Mouse (Mus musculus) neutrophil, adult 65 days (primary cell): ENCODE results near the gene Gm5346. TPM values are rescaled to one million over a fixed set of nuclear protein-coding genes. Genes with fewer than 3 reads are reported as not detected.

Source experiments
- total RNA-seq: library from RNA; stranded (reverse); gene quantifications from 2 replicates; pipeline ENCODE4 v1.2.4, GENCODE M21; 2023

Gene Gm5346
- total RNA-seq, result not detected in 2 replicates

GRCm38 (mm10) chr8:43627176-43627575 is at the start of gene Gm5346:
Gm5346 (minus strand) TSS chr8:43627276.

GRCm38 (mm10) chr8:43576607-43577006 is 50.5 kb downstream of the Gm5346 start, which contains the start of gene Adam26a:
Adam26a (minus strand) TSS chr8:43576707.

Other genes starting within 250 kb of the Gm5346 start
- gene Adam26b, start 99.2 kb downstream of the Gm5346 start, total RNA-seq, result not detected in 2 replicates
- gene Adam26a, start 50.6 kb downstream of the Gm5346 start, total RNA-seq, result not detected in 2 replicates
- gene Adam34, start 82.8 kb upstream of the Gm5346 start, total RNA-seq, result not detected in 2 replicates